Mouse (Mus musculus) cerebellum, adult 11-12 months (tissue): ENCODE data around the gene Dnase2a.

Experiments used
- DNase-seq: peaks from one replicate; pipeline ENCODE4 v3.0.0; 2022

Dnase2a gene

GRCm38 (mm10) chr8:84937620-84938485 lies 29.5 kb downstream of the Dnase2a start:
- peak; percentile 61 for DNase-seq

GRCm38 (mm10) chr8:84943699-84944098 lies 35.3 kb downstream of the Dnase2a start:
- no peak for DNase-seq

DNA sequence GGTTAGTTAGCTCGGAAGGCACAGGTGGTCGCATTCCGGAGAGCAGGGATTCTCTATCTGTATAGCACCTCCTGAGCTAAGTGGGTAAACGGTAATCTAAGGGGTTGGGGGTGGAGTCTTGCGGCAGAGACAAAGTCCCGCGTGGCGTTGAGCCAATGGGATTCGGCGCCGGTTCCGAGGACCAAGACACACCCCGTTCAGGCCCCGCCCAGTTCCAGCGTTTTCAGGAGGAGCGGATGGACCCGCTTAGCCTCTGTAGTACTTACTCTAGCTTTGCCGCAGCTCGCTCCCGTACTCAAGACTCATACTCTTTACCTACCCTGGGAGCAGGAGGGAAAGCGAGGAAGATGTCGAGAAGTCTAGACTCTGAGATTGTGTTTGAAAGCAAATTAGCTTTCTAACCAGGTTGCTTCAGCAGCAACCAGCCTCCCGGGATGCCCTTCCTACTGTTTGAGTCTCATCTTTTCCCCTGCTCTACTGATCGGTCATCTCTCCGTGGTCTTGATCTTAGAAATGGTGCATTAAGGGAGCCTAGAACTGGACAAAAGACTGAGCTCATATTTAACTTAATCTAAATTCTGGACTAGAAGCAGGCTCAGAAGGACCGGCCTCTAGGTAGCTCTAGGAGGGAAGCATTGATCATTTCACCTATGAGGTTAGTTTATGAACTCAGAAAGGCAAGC lies 36.3 kb downstream of the Dnase2a start:
- DNase-seq, result peak; percentile 83

DNA sequence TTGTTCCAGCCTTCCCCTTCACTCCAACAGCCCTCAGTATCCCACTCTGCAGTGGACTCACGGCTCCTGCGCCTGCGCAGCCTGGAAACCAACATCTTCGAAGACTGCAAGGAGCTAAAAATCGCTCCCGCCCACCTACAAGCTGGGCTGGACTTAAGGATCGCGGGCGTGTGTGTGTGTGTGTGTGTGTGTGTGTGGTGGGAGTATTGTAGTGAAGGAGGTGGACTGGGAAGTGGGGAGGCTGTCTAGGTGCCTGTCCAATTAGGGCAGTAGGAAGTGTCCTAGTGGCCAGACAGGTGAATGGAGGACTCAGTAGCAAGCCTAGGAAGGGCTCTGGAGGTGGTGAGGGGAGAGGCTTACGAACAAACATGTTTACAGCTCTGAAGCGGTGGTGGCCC lies 36.9 kb downstream of the Dnase2a start:
- DNase-seq, result peak; percentile 78

- peak; percentile 84 for DNase-seq
Measured at GRCm38 (mm10) chr8:84945633-84946527, 37.5 kb downstream of the Dnase2a start.

DNA sequence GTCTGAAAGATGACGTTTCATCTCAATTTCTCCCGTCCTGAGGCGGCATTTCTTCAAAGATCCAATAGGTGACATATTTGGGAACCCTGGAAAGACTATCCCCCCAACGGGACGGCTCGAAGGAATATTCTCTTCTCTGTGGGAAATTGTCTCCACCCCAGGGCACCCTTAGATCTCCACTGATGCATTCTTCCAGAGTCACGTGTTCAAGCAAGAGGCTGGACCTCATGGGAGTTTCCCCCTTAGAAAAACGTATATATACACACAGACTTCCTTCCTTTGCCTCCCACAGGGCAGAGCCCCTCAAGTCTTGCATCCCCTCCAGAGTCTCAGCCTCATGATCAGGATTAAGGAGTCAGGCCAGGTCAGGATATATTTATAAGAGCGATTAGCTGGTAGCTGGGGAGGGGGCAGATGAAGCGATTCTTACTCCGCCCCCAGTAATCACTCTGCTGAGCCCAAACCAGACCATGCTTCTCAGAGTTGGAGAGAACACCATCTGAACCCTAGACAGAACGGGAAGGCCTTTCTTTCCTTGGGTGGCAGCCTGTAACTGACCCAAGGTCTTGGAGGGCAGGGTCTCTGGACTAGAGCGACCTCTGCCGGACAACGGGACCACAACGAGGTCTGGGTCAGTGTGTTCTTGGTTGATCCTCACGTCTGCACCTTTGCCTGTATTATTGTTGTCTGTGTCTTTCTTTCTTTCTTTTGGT lies 38.3 kb downstream of the Dnase2a start, which contains the start of gene Rtbdn:
TSS of gene Rtbdn (plus strand) at position 464 of the 713 bp plus-strand sequence.
- peak; percentile 73 for DNase-seq

- no peak for DNase-seq
Measured at GRCm38 (mm10) chr8:84947241-84947545, 38.8 kb downstream of the Dnase2a start.

- DNase-seq, result no peak
Measured at GRCm38 (mm10) chr8:84949753-84950152, 41.4 kb downstream of the Dnase2a start.

GRCm38 (mm10) chr8:84952612-84953255 lies 44.4 kb downstream of the Dnase2a start:
- DNase-seq, result no peak

DNA sequence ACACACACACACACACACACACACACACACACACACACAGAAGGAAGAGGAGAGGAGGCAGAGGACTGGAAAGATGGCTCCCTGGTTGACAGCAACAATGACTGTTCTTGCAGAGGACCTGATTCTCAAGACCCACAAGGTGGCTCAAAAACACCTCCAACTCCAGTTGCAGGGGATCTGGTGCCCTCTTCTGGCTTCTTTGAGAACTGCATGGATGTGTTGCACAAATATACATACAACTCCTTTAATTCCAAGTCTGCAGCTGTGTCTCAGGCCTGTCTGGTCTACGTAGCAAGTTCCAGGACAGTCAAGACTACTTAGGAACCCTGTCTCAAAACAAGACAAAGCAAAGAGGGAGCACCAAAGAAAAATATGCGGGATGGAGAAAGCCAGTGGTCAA lies 48.4 kb downstream of the Dnase2a start:
- peak; percentile 73 for DNase-seq

- no peak for DNase-seq
Measured at GRCm38 (mm10) chr8:84959811-84960210, 51.5 kb downstream of the Dnase2a start.

DNA sequence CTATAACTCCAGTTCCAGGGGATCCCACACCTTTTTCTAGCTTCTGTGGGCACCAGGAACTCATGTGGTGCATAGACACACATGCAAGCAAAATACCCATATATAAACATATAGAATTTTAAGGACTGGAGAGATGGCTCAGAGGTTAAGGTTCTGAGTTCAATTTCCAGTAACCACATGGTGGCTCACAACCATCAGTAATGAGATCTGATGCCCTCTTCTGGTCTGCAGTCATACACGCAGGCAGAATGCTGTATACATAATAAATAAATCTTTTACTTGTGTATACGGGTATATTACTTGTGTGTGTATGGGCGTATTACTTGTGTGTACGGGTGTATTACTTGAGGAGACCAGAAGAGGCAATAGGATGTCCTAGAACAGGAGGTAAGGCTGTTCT lies 55.6 kb downstream of the Dnase2a start:
- DNase-seq, result no peak

- DNase-seq, result peak; percentile 96
Measured at GRCm38 (mm10) chr8:84965731-84966291, 57.5 kb downstream of the Dnase2a start.

DNA sequence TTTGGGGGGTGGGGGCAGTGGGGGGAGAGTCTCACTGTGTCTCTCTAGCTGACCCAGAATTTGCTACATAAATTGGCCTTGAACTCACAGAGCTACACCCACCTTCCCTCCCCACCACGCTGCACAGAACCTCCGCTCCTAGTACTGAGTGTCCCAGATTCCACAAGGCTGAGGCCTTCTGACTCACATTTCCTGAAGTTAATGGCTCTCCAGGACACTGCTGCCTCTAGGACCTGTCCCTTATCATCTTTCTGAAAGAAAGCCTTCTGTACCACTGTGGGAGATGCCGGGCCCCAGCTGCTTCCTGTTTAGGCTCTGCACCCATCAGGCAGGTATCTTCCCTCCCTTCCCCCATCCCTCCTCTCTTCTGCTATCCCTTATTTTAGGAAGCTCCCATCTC lies 58.2 kb downstream of the Dnase2a start:
- DNase-seq, result peak; percentile 49

- peak; percentile 53 for DNase-seq
Measured at GRCm38 (mm10) chr8:84967532-84968304, 59.4 kb downstream of the Dnase2a start.

- no peak for DNase-seq
Measured at GRCm38 (mm10) chr8:84968650-84969049, 60.3 kb downstream of the Dnase2a start.

GRCm38 (mm10) chr8:84969241-84970134 lies 61.1 kb downstream of the Dnase2a start, which contains the start of the genes Gm49661, Prdx2 and Rnaseh2a:
Gene Gm49661 (minus strand): TSS chr8:84969433.
Gene Prdx2 (plus strand): TSS chr8:84969587.
Gene Rnaseh2a (minus strand): TSS chr8:84969767.
- DNase-seq, result peak; percentile 76

DNA sequence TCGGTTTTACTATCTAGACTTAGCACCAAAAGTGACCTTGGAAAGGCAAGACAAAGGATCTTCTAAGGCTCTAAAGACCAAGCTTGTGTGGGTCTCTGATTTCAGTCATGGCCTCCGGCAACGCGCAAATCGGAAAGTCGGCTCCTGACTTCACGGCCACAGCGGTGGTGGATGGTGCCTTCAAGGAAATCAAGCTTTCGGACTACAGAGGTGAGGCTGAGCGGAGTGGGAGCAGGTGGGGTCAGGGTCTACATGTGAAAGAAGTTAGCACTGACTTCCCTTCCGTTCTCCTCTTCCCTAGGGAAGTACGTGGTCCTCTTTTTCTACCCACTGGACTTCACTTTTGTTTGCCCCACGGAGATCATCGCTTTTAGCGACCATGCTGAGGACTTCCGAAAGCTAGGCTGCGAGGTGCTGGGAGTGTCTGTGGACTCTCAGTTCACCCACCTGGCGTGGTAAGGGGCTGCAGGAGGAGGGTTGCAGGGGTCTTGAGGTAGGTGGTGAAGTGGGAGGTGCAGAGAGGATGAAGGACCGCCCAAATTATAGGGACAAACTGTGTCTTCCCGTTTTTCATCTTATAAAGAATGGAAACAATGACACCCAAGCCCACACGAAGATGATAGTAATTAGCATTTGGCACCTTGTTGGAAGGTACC lies 61.9 kb downstream of the Dnase2a start:
- DNase-seq, result no peak

GRCm38 (mm10) chr8:84970913-84971312 lies 62.6 kb downstream of the Dnase2a start:
- DNase-seq, result no peak
